Mouse (Mus musculus): ENCODE measurements around the gene Ptpn3.

DNA sequence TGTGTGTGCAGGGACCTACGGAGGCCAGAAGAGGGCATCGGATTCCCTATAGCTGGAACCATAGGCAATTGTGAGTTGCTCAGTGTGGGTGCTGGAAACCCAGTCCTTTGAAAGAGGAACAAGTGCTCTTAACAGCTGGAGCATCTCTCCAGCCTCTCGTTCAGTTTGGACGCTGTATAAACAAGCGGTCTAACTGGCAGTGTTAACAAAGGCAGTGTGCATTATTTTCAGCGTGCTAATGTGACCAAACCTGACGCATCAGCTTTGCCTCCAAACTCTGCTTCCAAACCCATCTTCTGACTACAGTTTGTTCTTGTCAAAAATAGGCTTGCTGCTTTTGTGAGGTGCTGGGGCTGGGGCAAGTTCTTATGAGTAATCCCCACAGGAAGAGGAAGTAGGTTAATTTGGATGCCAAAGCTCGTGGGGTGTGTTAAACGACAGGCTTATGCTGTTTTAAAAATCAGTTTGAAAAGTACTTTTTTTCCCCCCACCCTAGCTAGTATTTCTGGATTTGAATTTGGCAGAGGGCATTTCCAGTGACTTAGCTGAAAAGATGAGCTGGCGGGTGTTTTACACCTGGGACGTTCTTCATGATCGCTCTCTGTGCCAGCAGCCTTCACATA, 32.4 kb upstream of the Ptpn3 start:
- no peak for TF ChIP-seq POLR2A (IDR thresholded peaks at IDR 0.05; ENCODE audit: extremely low read depth, insufficient read depth, low read length)
- no peak for TF ChIP-seq CTCF (IDR thresholded peaks at IDR 0.05; ENCODE audit: low read depth, low read length)
